Mouse (Mus musculus) small intestine, adult 2 months (tissue): ENCODE data around the gene Lrrc28. TPM values are rescaled to one million over a fixed set of nuclear protein-coding genes. Genes with fewer than 3 reads are reported as not detected.

ENCODE experiments used
- H3K27ac ChIP-seq: fragments of 200-500 bp; 2 replicates; pipeline ENCODE4 v1.5.1; 2012; ENCODE audit warnings: low read depth, low read length, control low read depth, inconsistent platforms; ENCODE audit not compliant: insufficient read depth
- H3K27me3 ChIP-seq: fragments of 200-500 bp; 2 replicates; pipeline ENCODE4 v1.6.1; 2012; ENCODE audit warnings: mild to moderate bottlenecking, moderate library complexity, low read length, inconsistent platforms; ENCODE audit not compliant: control insufficient read depth, insufficient read depth
- H3K36me3 ChIP-seq: fragments of 200-500 bp; 2 replicates; pipeline ENCODE4 v1.6.1; 2012; ENCODE audit warnings: mild to moderate bottlenecking, low read length, control low read depth, inconsistent platforms; ENCODE audit not compliant: control insufficient read depth, insufficient read depth
- H3K4me1 ChIP-seq: fragments of 200-500 bp; 2 replicates; pipeline ENCODE4 v1.6.1; 2012; ENCODE audit warnings: low read length, inconsistent platforms, mixed read lengths; ENCODE audit not compliant: control insufficient read depth, insufficient read depth, insufficient read length
- H3K4me3 ChIP-seq: fragments of 200-500 bp; 2 replicates; pipeline ENCODE4 v1.5.1; 2012; ENCODE audit warnings: low read depth, mild to moderate bottlenecking, control low read depth, inconsistent platforms, low read length, moderate library complexity
- CTCF ChIP-seq: fragments of 200-500 bp; IDR thresholded peaks from 2 replicates; pipeline ENCODE4 v1.5.1; 2012; ENCODE audit warnings: low read depth, mild to moderate bottlenecking, control low read depth, inconsistent platforms, low read length, moderate library complexity, mixed read lengths; ENCODE audit not compliant: insufficient replicate concordance, insufficient read length; ENCODE audit errors: extremely low read depth
- POLR2A ChIP-seq: fragments of 200-500 bp; IDR thresholded peaks from 2 replicates; pipeline ENCODE4 v1.6.1; 2012; ENCODE audit warnings: low read depth, mild to moderate bottlenecking, control low read depth, inconsistent platforms, low read length, moderate library complexity
- WGBS: fragments of 180-500 bp; shearing (Covaris S2); methylation state at CpG from one replicate; pipeline ENCODE4 v1.1.7; 2018; 5-methylcytosine and 5-hydroxymethylcytosine counted together
- polyA plus RNA-seq: library from polyadenylated mRNA; depleted of rRNA; stranded (reverse); fragments of >200 nt; gene quantifications from 2 replicates; pipeline ENCODE4 v1.2.3, GENCODE M21; 2012

Gene Lrrc28
- polyA plus RNA-seq, 1 experiment = 16.6 TPM

DNA sequence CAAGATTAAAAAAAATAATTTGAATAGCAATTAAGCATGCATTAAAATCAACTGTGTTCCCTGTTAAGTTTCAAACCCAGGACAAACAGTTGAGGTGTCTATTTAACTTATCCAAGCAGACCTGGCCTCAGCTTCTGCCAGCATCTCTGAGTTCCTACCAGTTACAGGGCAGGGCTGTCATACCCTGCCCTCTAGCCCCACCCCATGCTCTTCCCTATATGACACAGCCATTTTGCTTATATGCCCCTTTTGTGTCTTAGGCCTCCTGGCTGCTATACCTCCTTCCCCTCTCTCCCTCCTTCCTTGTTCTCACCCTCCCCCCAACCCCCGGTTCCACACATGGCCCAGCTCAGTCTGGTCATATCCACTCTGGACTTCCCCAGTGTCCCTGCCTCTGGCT is 48.1 kb downstream of the Lrrc28 start:
- H3K36me3 ChIP-seq = no peaks in the 10 kb centered on the region
- H3K4me1 ChIP-seq = no peaks in the 10 kb centered on the region
- TF ChIP-seq CTCF (no peak), POLR2A (no peak)
- H3K27ac ChIP-seq = no peak overlapping the region
- no peaks in the 10 kb centered on the region for H3K27me3 ChIP-seq
- 86% methylated on average over 1 of the region's 1 CpGs for WGBS
- no peak overlapping the region for H3K4me3 ChIP-seq

DNA sequence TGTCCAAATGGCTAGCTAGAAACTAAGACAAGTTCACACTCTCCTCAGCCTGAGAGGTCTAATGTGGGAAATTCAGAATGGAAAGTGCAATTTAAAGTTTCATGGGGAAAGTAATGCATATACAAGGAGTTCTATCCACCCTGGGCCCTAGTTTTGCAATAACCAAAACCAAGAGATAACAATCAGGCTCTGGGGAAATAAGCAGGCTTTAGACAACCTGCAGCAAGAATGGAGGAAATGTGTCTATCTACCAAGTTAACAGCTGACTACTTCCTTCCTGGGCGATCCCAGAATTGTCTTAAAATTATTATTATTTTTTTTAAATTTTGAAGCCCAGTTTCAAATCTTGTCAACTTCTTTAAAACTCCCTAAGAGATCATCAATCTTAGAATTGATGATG is 48.7 kb downstream of the Lrrc28 start:
- TF ChIP-seq POLR2A (no peak), CTCF (no peak)
- Histone ChIP-seq H3K27ac (no peak overlapping the region), H3K27me3 (no peaks in the 10 kb centered on the region), H3K4me3 (no peak overlapping the region), H3K4me1 (no peaks in the 10 kb centered on the region), H3K36me3 (no peaks in the 10 kb centered on the region)
- 89% methylated on average over 1 of the region's 1 CpGs for WGBS

DNA sequence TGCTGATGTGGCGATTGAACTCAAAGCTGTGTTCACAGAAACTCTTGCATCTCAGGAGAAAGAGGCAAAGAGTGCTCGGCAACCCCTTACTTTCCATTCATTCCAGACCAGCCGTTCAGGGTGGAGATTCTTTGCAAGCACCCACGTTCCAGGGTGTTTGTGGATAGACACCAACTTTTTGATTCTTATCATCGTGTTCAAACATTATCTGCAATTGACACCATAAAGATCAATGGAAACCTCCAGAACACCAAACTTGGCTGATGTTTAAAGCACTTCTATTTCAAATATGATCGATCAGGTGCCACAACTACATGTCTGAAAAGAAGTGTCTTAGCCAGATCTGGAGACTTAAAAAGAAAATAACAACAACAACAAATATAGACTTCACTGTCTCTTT is 51.2 kb downstream of the Lrrc28 start:
- H3K36me3 ChIP-seq = no peaks in the 10 kb centered on the region
- H3K4me3 ChIP-seq = no peak overlapping the region
- no peaks in the 10 kb centered on the region for H3K27me3 ChIP-seq
- H3K4me1 ChIP-seq = no peaks in the 10 kb centered on the region
- no peak overlapping the region for H3K27ac ChIP-seq
- 66% methylated on average over 6 of the region's 6 CpGs for WGBS
- no peak for TF ChIP-seq CTCF
- TF ChIP-seq POLR2A = no peak

DNA sequence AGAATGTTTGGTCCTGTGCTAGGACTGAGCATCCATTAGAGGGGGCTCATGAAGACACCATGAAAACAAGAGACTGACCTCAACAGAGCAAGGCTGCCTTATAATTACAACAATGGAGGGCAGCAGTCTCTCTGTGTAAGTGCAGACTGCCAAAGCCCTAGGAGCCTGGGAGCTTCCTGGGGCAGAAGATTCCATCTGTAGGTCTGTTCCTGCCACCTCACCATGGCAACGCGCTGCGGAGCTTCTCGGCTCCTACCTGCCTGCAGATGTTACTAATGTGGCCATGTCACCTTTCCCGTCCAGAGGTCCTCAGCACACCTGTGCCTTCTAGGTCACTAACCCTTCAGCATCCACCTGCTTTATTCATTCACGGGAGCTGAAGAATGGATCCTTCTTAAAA is 52.4 kb downstream of the Lrrc28 start:
- 91% methylated on average over 6 of the region's 6 CpGs for WGBS
- Histone ChIP-seq H3K4me3 (no peak overlapping the region), H3K4me1 (no peaks in the 10 kb centered on the region), H3K27ac (no peak overlapping the region), H3K27me3 (no peaks in the 10 kb centered on the region), H3K36me3 (no peaks in the 10 kb centered on the region)
- TF ChIP-seq POLR2A = no peak

DNA sequence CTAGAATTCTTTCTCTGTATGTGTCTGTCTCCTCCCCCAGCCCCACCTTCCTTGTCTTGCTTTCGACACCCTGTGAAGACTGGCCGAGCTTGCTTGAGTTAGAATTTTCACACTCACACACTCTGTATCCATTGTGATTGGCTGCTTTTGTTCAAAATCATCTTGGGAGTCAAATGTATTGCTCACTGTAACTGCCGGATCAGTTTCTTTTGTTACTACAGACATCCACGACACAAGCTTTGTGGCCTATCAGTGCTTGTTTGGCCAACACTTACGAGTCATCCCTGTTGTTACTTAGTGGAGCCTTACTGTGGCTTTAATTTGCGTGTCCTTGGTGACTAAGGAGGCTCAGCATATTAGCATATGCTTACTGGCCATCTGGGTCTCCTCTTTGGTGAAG is 56.3 kb downstream of the Lrrc28 start:
- TF ChIP-seq POLR2A (no peak), CTCF (no peak)
- H3K36me3 ChIP-seq = no peaks in the 10 kb centered on the region
- no peaks in the 10 kb centered on the region for H3K4me1 ChIP-seq
- H3K27ac ChIP-seq = no peak overlapping the region
- H3K4me3 ChIP-seq = no peak overlapping the region
- 87% methylated on average over 6 of the region's 6 CpGs for WGBS
- H3K27me3 ChIP-seq = no peaks in the 10 kb centered on the region

DNA sequence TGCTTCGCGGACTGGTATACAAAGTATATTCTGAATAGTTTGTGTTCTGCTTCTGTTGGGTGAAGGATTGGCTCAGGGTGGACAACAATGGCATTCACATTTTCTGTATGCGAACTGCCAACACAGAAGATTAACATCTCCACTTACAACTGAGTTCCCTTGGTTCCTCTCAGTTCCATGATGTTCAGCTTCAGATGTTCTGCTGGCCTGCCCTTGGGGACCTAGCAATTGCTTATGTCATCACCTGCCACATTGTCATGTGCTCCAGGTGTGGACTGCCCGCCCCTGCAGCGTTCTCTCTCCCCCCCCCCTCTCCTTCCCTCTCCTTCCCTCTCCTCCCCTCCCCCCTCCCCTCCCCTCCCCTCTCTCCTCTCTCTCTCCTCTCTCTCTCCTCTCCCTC is 58.6 kb downstream of the Lrrc28 start:
- WGBS = 77% methylated on average over 5 of the region's 5 CpGs
- H3K4me3 ChIP-seq = no peak overlapping the region
- no peaks in the 10 kb centered on the region for H3K27me3 ChIP-seq
- H3K27ac ChIP-seq = no peak overlapping the region
- no peaks in the 10 kb centered on the region for H3K36me3 ChIP-seq
- TF ChIP-seq CTCF = no peak
- no peak for TF ChIP-seq POLR2A
- H3K4me1 ChIP-seq = no peaks in the 10 kb centered on the region

DNA sequence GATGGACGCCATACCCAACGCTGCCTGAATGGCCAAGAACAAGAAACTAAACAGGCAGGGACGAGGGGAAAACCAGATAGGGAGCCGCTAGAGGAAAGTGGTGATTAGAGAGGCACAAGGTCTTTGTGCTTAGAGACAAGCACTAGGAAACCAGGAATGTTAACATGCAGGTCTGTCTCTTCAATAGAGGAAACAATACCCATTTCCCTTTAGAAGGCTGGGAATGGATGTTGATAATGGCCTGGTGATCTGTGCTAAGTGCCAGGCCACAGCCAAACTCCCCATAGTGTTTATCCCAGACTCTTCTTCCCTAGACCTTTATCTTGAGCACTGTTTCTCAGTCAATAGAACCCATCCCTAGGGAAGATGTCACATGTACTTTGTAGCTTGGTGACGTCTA is 61.2 kb downstream of the Lrrc28 start:
- no peak overlapping the region for H3K27ac ChIP-seq
- TF ChIP-seq CTCF (no peak), POLR2A (no peak)
- H3K4me1 ChIP-seq = no peaks in the 10 kb centered on the region
- H3K36me3 ChIP-seq = no peaks in the 10 kb centered on the region
- H3K27me3 ChIP-seq = no peaks in the 10 kb centered on the region
- no peak overlapping the region for H3K4me3 ChIP-seq
- 84% methylated on average over 5 of the region's 5 CpGs for WGBS
